Mouse (Mus musculus): ENCODE results near the gene Gja5. TPM values are rescaled to one million over a fixed set of nuclear protein-coding genes. Genes with fewer than 3 reads are reported as not detected.

Gene Gja5
- polyA plus RNA-seq, 1 experiment from 2014 or later, result 1.1 TPM

- Histone ChIP-seq H3K27me3 (replicated peaks; ENCODE audit: control insufficient read depth, insufficient read depth, low read length) (no peaks in the 10 kb centered on the region), H3K36me3 (ENCODE audit: control insufficient read depth, insufficient read depth, low read length) (no peaks in the 10 kb centered on the region), H3K4me2 (ENCODE audit: low read length) (no peak overlapping the region), H3K4me1 (ENCODE audit: control insufficient read depth, insufficient read depth, low read length) (no peaks in the 10 kb centered on the region), H3K27ac (ENCODE audit: low read depth, low read length) (no peak overlapping the region), H3K4me3 (ENCODE audit: low read depth, low read length) (no peak overlapping the region), H3K9me3 (replicated peaks; ENCODE audit: control insufficient read depth, low read length) (no peaks in the 10 kb centered on the region), H3K9ac (ENCODE audit: low read length) (no peak overlapping the region)
- DNase-seq (ENCODE audit: low spot score), result no peak
- no peak for ATAC-seq
- WGBS, result 61% methylated on average over 12 of the region's 12 CpGs
Observed at GRCm38 (mm10) chr3:97118313-97118712, 213.8 kb downstream of the Gja5 start.

- H3K9ac ChIP-seq (ENCODE audit: low read length), result no peak overlapping the region
- ATAC-seq (no peak), DNase-seq (ENCODE audit: low spot score) (no peak)
- no peak overlapping the region for H3K4me2 ChIP-seq (ENCODE audit: low read length)
- no peaks in the 10 kb centered on the region for H3K36me3 ChIP-seq (ENCODE audit: control insufficient read depth, insufficient read depth, low read length)
- H3K27me3 ChIP-seq (replicated peaks; ENCODE audit: control insufficient read depth, insufficient read depth, low read length), result no peaks in the 10 kb centered on the region
- no peak overlapping the region for H3K4me3 ChIP-seq (ENCODE audit: low read depth, low read length)
- H3K27ac ChIP-seq (ENCODE audit: low read depth, low read length), result no peak overlapping the region
- H3K9me3 ChIP-seq (replicated peaks; ENCODE audit: control insufficient read depth, low read length), result no peaks in the 10 kb centered on the region
- H3K4me1 ChIP-seq (ENCODE audit: control insufficient read depth, insufficient read depth, low read length), result no peaks in the 10 kb centered on the region
- WGBS, result 58% methylated on average over 7 of the region's 7 CpGs
Observed at GRCm38 (mm10) chr3:97124193-97124592, 219.7 kb downstream of the Gja5 start.

Other genes with a start within 250 kb of the Gja5 start
- gene Ankrd35, start 234.6 kb upstream of the Gja5 start, polyA plus RNA-seq (2014; fragmentation: Nextera tagmentation; extraction: Ambion mirVana), result 1.1 and 1.9 TPM in 2 replicates
- gene Pias3, start 208.3 kb upstream of the Gja5 start, polyA plus RNA-seq (2014; fragmentation: Nextera tagmentation; extraction: Ambion mirVana), result 14.8 and 21.3 TPM in 2 replicates
- gene Nudt17, start 196.1 kb upstream of the Gja5 start, polyA plus RNA-seq (2014; fragmentation: Nextera tagmentation; extraction: Ambion mirVana), result 7.3 and 7.5 TPM in 2 replicates
- gene Polr3c, start 177.1 kb upstream of the Gja5 start, polyA plus RNA-seq (2014; fragmentation: Nextera tagmentation; extraction: Ambion mirVana), result 27.8 and 28.9 TPM in 2 replicates
- 69.7 and 70.8 TPM in 2 replicates for gene Rnf115, start 177.0 kb upstream of the Gja5 start, polyA plus RNA-seq (2014; fragmentation: Nextera tagmentation; extraction: Ambion mirVana)
- 0.28 TPM in 1 of 2 replicates, not detected in the other for gene Pdzk1, start 75.4 kb upstream of the Gja5 start, polyA plus RNA-seq (2014; fragmentation: Nextera tagmentation; extraction: Ambion mirVana)
- gene Cd160, start 75.3 kb upstream of the Gja5 start, polyA plus RNA-seq (2014; fragmentation: Nextera tagmentation; extraction: Ambion mirVana), result 0.18 and 0.40 TPM in 2 replicates
- gene Gpr89, start 653 bp downstream of the Gja5 start, polyA plus RNA-seq (2014; fragmentation: Nextera tagmentation; extraction: Ambion mirVana), result 38.8 and 39.3 TPM in 2 replicates
- gene Gja8, start 21.3 kb downstream of the Gja5 start, polyA plus RNA-seq (2014; fragmentation: Nextera tagmentation; extraction: Ambion mirVana), result not detected in 2 replicates

Measured in forebrain, embryonic 14.5 days (tissue).